Mouse (Mus musculus) erythroblast, embryonic 14.5 days (primary cell): ENCODE measurements around the gene Cdk5.

Experiments
- GATA1 ChIP-seq: IDR thresholded peaks from 2 replicates; pipeline ENCODE4 v1.6.1; 2012; ENCODE audit warnings: low read length, inconsistent platforms, mixed read lengths
- TAL1 ChIP-seq: IDR thresholded peaks from 3 replicates; pipeline ENCODE4 v1.6.1; 2012; ENCODE audit warnings: low read length, inconsistent platforms, mixed read lengths

DNA sequence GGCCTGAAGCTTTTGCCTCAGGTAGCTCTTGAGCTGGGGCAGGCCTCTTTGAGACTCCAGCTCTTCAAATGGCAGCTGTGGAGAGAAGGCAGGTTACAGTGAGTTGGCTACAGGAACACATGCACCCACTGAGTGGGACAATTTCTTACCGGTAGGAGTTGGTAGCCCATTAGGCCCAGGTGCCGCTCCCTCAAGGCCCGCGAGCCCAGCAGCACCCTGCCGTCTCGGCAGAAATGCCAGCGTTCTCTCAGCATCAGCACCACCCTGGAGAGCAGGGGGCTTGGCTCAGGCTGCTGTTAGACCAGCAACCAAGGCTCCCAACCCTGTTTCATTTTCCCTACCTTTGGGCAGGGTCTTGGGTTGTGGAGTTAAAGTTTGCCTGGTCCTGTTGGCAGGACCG is 17.9 kb upstream of the Cdk5 start:
- no peak for TF ChIP-seq TAL1
- TF ChIP-seq GATA1 = no peak
